Mouse (Mus musculus): ENCODE measurements around the gene Ccdc28b.

DNA sequence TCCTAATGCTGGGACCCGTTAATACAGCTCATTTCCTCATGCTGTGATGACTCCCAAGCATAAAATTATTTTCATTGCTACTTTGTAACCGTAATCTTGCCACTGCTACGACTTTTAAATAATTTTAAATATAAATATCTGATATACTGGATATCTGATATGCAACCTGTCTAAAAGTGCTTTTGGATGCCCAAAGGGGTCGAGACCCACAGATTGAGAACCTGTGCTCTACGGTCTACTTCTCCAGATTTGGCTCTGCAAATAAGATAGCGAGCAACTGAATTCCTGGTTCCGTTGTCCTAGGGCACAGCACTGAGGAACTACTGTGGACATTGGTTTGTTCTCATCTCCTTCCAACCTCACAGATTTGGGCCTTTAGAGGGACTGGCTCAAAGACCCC is 46.1 kb downstream of the Ccdc28b start:
- TF ChIP-seq CTCF (IDR thresholded peaks at IDR 0.05; ENCODE audit: insufficient read depth, low read length) (no peak), POLR2A (IDR thresholded peaks at IDR 0.05; ENCODE audit: borderline replicate concordance, extremely low read depth, low read depth, low read length) (no peak)

All from lung, adult 2 months (tissue).